Mouse (Mus musculus) bone marrow macrophage, adult 2 months (primary cell): ENCODE data around the gene Coq9. TPM values are rescaled to one million over a fixed set of nuclear protein-coding genes. Genes with fewer than 3 reads are reported as not detected.

ENCODE experiments used
- H3K27ac ChIP-seq: 2 replicates; pipeline ENCODE4 v1.5.1; 2012; ENCODE audit warnings: low read depth, low read length; ENCODE audit not compliant: insufficient read depth
- H3K4me1 ChIP-seq: 2 replicates; pipeline ENCODE4 v1.6.1; 2012; ENCODE audit warnings: low read length; ENCODE audit not compliant: control insufficient read depth, insufficient read depth
- H3K4me3 ChIP-seq: 2 replicates; pipeline ENCODE4 v1.5.1; 2012; ENCODE audit warnings: mild to moderate bottlenecking, low read length, moderate library complexity; ENCODE audit not compliant: insufficient read depth
- CTCF ChIP-seq: IDR thresholded peaks from 2 replicates; pipeline ENCODE4 v1.5.1; 2012; ENCODE audit warnings: low read depth, mild to moderate bottlenecking, low read length, moderate library complexity
- POLR2A ChIP-seq: IDR thresholded peaks from 2 replicates; pipeline ENCODE4 v1.6.1; 2012; ENCODE audit warnings: mild to moderate bottlenecking, low read depth, low read length, borderline replicate concordance
- polyA plus RNA-seq: library from polyadenylated mRNA; stranded (reverse); fragments of >200 nt; gene quantifications from 2 replicates; pipeline ENCODE4 v1.2.4, GENCODE M21; 2012; ENCODE audit not compliant: missing spikeins, insufficient read depth, insufficient read length

Coq9 gene
- polyA plus RNA-seq, 1 experiment: 34.1 TPM

DNA sequence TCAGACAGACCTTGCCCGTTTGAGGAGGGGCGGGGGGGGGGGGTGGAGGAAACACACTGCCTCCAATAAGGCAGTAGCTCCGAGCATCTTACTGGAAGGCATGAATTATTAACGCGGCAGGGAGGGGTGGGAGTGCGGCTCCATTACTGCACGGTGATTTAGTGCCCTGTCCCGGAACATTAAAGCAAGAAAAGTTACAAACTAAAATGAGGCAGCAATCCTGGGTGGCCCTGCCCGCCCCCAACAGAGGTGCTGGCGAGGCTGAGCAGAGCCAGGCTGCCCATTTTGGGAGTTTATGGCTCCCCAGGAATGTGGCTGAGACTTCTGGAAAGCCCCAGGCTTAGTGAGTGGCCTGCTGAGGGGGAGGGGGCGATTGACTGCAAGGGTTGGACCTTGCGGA is 65.6 kb downstream of the Coq9 start:
- TF ChIP-seq POLR2A: no peak
- no peak for TF ChIP-seq CTCF
- H3K4me3 ChIP-seq: no peak overlapping the region
- no peaks in the 10 kb centered on the region for H3K4me1 ChIP-seq
- no peak overlapping the region for H3K27ac ChIP-seq

Other genes with a start within 250 kb of the Coq9 start
- 22.0 and 23.8 TPM in 2 replicates for gene Rspry1, start 236.4 kb upstream of the Coq9 start, polyA plus RNA-seq
- 77.1 and 77.4 TPM in 2 replicates for gene Fam192a, start 236.3 kb upstream of the Coq9 start, polyA plus RNA-seq
- gene Arl2bp, start 171.7 kb upstream of the Coq9 start, polyA plus RNA-seq: 25.3 and 32.4 TPM in 2 replicates
- not detected in 2 replicates for gene Pllp, start 142.0 kb upstream of the Coq9 start, polyA plus RNA-seq
- gene Ccl22, start 92.7 kb upstream of the Coq9 start, polyA plus RNA-seq: 0.36 and 0.50 TPM in 2 replicates
- gene Cx3cl1, start 66.3 kb upstream of the Coq9 start, polyA plus RNA-seq: 0.56 and 0.76 TPM in 2 replicates
- not detected in 2 replicates for gene Ccl17, start 27.9 kb upstream of the Coq9 start, polyA plus RNA-seq
- 12.9 and 19.7 TPM in 2 replicates for gene Ciapin1, start within 50 bp of the Coq9 start, polyA plus RNA-seq
- 41.7 and 44.9 TPM in 2 replicates for gene Polr2c, start 19.1 kb downstream of the Coq9 start, polyA plus RNA-seq
- gene Dok4, start 38.0 kb downstream of the Coq9 start, polyA plus RNA-seq: 3.7 and 7.4 TPM in 2 replicates
- not detected in 2 replicates for gene Ccdc102a, start 79.8 kb downstream of the Coq9 start, polyA plus RNA-seq
- not detected in 2 replicates for gene Adgrg5, start 85.4 kb downstream of the Coq9 start, polyA plus RNA-seq
- 1.1 and 1.8 TPM in 2 replicates for gene Adgrg1, start 136.4 kb downstream of the Coq9 start, polyA plus RNA-seq
- gene Adgrg3, start 179.4 kb downstream of the Coq9 start, polyA plus RNA-seq: 0.23 TPM in 1 of 2 replicates, not detected in the other
- gene Drc7, start 216.8 kb downstream of the Coq9 start, polyA plus RNA-seq: not detected in 2 replicates
- 7.7 and 11.2 TPM in 2 replicates for gene Katnb1, start 242.9 kb downstream of the Coq9 start, polyA plus RNA-seq